Mouse (Mus musculus): ENCODE measurements around the gene Xrn2. TPM values are rescaled to one million over a fixed set of nuclear protein-coding genes. Genes with fewer than 3 reads are reported as not detected.
"Not testable (repeated sequence)": the region's sequence is repeated elsewhere in the genome, so short reads cannot be mapped to it uniquely, and the experiment has no call there.

The Xrn2 gene
- polyA plus RNA-seq, 1 experiment from 2014 or later: 78.5 TPM

DNA sequence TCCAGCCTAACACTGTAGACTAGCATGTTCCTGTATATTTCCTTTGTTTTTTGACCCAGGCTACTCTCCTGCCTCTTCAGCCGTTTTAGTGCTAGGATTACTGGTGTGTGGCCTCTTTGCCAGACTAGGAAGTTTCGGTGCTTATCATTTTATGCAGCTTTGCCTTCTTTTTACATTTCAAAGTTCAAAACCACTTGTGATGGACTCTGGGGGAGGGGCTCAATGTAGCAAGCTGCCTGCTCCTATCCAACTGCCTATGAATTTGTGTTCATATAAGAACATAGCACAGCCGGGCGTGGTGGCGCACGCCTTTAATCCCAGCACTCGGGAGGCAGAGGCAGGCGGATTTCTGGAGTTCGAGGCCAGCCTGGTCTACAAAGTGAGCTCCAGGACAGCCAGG is 1.8 kb upstream of the Xrn2 start:
- no peak overlapping the region for H3K4me3 ChIP-seq (ENCODE audit: low read length)
- H3K36me3 ChIP-seq (ENCODE audit: insufficient read depth, low read length): no peaks in the 10 kb centered on the region
- H3K4me2 ChIP-seq (replicated peaks; ENCODE audit: low read depth, low read length): no peak overlapping the region
- peaks cover 18% of the 10 kb centered on the region for H3K4me1 ChIP-seq (ENCODE audit: insufficient read depth, low read length)
- H3K27ac ChIP-seq (ENCODE audit: low read length): no peak overlapping the region
- no peak overlapping the region for H3K9ac ChIP-seq (replicated peaks; ENCODE audit: low read length)
- H3K27me3 ChIP-seq (ENCODE audit: insufficient read depth, low read length): no peaks in the 10 kb centered on the region
- ATAC-seq (ENCODE audit: low FRiP score, low TSS enrichment): no peak
- WGBS: 95% methylated on average over 9 of the region's 9 CpGs
- H3K9me3 ChIP-seq (ENCODE audit: low read length): no peaks in the 10 kb centered on the region

DNA sequence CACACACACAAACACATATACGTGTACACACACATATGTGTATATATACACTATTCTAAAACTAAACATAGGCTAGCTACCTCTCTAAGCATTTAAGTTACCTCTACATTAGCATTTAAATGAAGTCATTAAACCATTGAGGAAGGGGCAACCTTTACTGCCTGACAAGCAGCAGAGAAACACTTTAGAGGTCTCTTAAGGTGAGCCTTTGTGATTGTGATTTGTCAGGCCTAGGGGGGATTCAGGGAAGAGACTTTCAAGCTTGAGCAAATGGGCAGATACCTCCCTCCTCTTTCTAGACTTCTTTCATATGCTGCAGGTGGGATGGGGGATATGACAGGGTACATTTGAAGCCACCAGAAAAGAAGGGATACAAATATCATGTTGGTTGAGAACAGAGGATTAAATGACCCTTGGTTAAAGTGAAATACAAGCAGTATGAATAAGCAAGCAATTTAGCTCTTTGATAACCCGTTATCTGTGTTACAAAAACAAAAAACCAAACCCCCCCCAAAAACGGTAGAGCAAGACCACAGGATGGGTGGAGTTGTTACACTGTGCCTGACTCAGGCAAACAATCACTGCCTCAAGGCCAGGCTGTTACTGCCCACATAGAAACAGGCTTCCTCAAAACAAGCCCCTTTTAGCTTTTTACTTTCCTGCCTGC is 1.2 kb upstream of the Xrn2 start:
- 51% methylated on average over 3 of the region's 3 CpGs for WGBS
- Histone ChIP-seq H3K4me3 (ENCODE audit: low read length) (peak overlapping the region; percentile 97), H3K4me1 (ENCODE audit: insufficient read depth, low read length) (peaks cover 18% of the 10 kb centered on the region), H3K9ac (replicated peaks; ENCODE audit: low read length) (peak overlapping the region; percentile 92), H3K9me3 (ENCODE audit: low read length) (no peaks in the 10 kb centered on the region), H3K27ac (ENCODE audit: low read length) (no peak overlapping the region; the same call in 1 of the 2 replicates), H3K27me3 (ENCODE audit: insufficient read depth, low read length) (no peaks in the 10 kb centered on the region), H3K4me2 (replicated peaks; ENCODE audit: low read depth, low read length) (peak overlapping the region; percentile 61), H3K36me3 (ENCODE audit: insufficient read depth, low read length) (no peaks in the 10 kb centered on the region)
- ATAC-seq (ENCODE audit: low FRiP score, low TSS enrichment): no peak

DNA sequence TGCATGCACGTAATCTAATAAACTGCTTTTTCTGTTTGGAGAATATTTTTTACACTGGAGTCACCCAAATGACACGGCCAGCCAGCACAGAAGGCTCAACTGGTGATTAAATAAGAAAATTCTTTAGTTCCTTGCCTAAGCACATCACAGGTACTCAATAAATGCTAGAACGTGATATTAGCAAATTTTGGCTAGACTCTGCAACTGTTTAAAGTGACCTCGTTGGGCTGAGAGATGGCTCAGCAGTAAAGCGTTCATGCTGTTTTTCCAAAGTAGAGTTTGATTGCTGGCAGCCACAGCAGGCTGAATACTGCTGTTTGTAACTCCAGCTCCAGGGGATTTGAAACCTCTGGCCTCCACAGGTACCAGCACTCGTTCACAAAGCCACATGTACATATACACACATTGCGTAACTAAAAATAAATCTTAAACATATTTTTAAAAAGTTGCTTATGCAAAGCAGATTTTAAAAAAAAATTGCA is 614 bp upstream of the Xrn2 start:
- no peak for ATAC-seq (ENCODE audit: low FRiP score, low TSS enrichment)
- WGBS: 31% methylated on average over 7 of the region's 7 CpGs
- H3K9me3 ChIP-seq (ENCODE audit: low read length): no peaks in the 10 kb centered on the region
- peak overlapping the region; percentile 100 for H3K27ac ChIP-seq (ENCODE audit: low read length)
- H3K36me3 ChIP-seq (ENCODE audit: insufficient read depth, low read length): no peaks in the 10 kb centered on the region
- no peaks in the 10 kb centered on the region for H3K27me3 ChIP-seq (ENCODE audit: insufficient read depth, low read length)
- peak overlapping the region; percentile 92 for H3K9ac ChIP-seq (replicated peaks; ENCODE audit: low read length)
- H3K4me1 ChIP-seq (ENCODE audit: insufficient read depth, low read length): peaks cover 18% of the 10 kb centered on the region
- peak overlapping the region; percentile 97 for H3K4me3 ChIP-seq (ENCODE audit: low read length)
- peak overlapping the region; percentile 61 for H3K4me2 ChIP-seq (replicated peaks; ENCODE audit: low read depth, low read length)

DNA sequence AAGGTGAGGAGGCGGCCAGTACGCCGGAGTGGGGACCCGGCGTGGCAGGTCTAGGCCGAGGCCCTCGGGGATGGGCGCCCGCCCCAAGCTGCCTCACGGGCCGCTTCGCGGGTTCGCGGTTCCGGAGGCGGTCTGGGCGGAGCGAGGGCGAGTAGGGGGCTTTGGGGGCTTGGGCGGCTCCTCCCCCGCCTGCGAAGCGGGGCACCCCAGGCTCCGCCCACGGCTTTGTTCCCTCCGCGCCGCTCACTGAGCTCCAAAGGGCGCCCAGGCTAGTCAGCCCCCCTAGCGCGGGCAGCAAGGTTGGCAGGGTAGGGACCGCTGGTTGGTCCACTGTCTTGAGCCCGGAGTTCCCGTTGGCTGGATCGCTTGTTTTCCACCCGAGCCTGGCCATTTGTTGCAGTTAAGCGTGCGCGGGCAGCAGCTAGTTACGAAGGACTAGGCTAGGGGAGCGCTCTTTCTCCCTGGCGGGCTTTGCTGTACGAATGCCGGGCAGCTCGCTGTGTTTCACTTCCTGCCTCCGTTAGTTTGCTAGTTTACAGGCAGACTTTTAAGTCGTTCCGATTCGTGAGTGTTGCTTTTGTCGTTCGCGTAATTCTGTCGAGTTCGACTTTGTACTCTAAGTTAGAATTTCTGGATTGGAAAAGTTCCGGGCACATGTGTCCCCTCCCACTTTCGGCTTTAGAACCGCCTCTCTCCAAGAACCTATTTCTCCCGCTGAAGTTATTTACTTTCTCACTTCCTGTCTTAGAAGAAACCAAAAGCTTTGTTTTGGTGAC is 586 bp downstream of the Xrn2 start:
- no peaks in the 10 kb centered on the region for H3K9me3 ChIP-seq (ENCODE audit: low read length)
- H3K4me2 ChIP-seq (replicated peaks; ENCODE audit: low read depth, low read length): peak overlapping the region; percentile 61
- H3K4me3 ChIP-seq (ENCODE audit: low read length): peak overlapping the region; percentile 97
- peak overlapping the region; percentile 100 for H3K27ac ChIP-seq (ENCODE audit: low read length)
- no peaks in the 10 kb centered on the region for H3K27me3 ChIP-seq (ENCODE audit: insufficient read depth, low read length)
- H3K36me3 ChIP-seq (ENCODE audit: insufficient read depth, low read length): no peaks in the 10 kb centered on the region
- peak overlapping the region; percentile 92 for H3K9ac ChIP-seq (replicated peaks; ENCODE audit: low read length)
- ATAC-seq (ENCODE audit: low FRiP score, low TSS enrichment): peak; percentile 95
- under 1% methylated on average over 58 of the region's 59 CpGs for WGBS
- peaks cover 18% of the 10 kb centered on the region for H3K4me1 ChIP-seq (ENCODE audit: insufficient read depth, low read length)

DNA sequence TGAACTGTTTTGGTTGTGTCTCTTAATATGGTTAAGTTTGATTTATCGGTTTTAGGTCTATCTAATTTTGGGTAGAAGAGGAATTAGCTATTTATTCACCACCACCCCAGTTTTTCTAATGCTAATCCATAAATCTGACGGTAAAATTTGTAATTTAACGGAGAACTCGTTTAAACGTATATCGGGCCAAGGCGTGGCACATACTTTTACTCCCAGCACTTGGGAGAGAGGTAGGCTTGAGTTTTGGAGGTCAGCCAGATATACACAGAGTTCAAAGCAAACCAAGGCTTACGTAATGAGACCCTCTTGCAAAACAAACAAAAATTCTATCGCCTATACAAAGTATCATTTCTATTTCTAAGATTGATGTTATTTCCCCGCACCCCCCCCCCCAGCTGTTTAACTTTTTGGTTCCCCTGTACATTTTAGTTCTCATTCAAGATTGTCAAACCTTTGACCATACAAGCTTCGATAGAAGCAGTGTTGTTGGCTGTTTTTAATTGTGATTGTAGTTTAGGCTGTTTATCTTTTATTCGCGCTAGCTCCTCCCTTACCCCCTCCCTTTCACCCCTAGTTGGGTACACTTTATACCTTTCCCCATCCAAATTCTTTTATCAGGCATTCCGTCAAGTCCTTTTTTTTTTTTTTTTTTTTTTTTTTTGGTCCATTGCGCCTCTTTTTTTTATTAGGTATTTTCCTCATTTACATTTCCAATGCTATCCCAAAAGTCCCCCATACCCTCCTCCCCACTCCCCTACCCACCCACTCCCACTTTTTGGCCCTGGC is 1.5 kb downstream of the Xrn2 start:
- H3K27me3 ChIP-seq (ENCODE audit: insufficient read depth, low read length): no peaks in the 10 kb centered on the region
- ATAC-seq (ENCODE audit: low FRiP score, low TSS enrichment): no peak
- peak overlapping the region; percentile 61 for H3K4me2 ChIP-seq (replicated peaks; ENCODE audit: low read depth, low read length)
- 17% methylated on average over 15 of the region's 15 CpGs for WGBS
- H3K9ac ChIP-seq (replicated peaks; ENCODE audit: low read length): peak overlapping the region; percentile 92
- H3K27ac ChIP-seq (ENCODE audit: low read length): peak overlapping the region; percentile 100
- H3K36me3 ChIP-seq (ENCODE audit: insufficient read depth, low read length): no peaks in the 10 kb centered on the region
- H3K9me3 ChIP-seq (ENCODE audit: low read length): no peaks in the 10 kb centered on the region
- H3K4me3 ChIP-seq (ENCODE audit: low read length): peak overlapping the region; percentile 97
- peaks cover 18% of the 10 kb centered on the region for H3K4me1 ChIP-seq (ENCODE audit: insufficient read depth, low read length)

DNA sequence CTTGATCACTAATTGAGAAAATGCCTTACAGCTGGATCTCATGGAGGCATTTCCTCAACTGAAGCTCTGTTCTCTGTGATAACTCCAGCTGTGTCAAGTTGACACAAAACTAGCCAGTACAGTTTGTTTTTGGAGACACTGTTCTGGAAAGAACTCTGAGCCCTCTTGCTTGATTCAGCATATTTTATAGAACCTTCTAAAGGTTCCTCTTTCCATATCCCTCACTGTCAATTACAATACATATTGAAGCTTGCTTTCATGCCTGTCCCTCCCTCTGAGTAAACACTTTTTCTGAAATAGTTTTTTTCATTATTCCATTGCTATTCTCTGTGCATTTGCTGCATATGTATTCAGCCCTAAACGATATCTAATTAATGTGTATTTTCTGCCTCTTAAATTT is 9.2 kb downstream of the Xrn2 start:
- not testable (repeated sequence) for ATAC-seq (ENCODE audit: low FRiP score, low TSS enrichment); H3K27ac ChIP-seq (ENCODE audit: low read length); H3K9ac ChIP-seq (replicated peaks; ENCODE audit: low read length); H3K36me3 ChIP-seq (ENCODE audit: insufficient read depth, low read length); H3K27me3 ChIP-seq (ENCODE audit: insufficient read depth, low read length); H3K4me2 ChIP-seq (replicated peaks; ENCODE audit: low read depth, low read length); H3K9me3 ChIP-seq (ENCODE audit: low read length); H3K4me1 ChIP-seq (ENCODE audit: insufficient read depth, low read length); H3K4me3 ChIP-seq (ENCODE audit: low read length)
- 97% methylated on average over 1 of the region's 1 CpGs for WGBS

DNA sequence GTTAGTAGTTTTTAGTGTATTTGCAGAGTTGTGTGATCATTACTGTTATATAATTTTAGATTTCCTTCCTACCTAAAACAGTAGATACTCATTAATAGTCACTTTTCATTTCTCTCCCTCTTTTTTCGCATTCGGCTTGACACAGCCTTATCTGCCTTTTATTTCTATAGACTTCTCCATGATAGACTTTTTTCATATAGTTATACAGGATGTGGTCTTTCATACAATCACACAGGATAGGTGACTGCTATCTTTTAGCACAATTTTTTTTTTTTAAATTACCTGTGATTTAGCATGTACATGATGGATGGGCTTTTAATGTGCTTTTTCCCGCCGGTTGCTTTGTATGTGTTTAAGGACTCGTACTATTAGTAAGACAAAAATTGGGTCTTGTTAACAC is 10.3 kb downstream of the Xrn2 start:
- no peak overlapping the region for H3K4me3 ChIP-seq (ENCODE audit: low read length)
- H3K27me3 ChIP-seq (ENCODE audit: insufficient read depth, low read length): no peaks in the 10 kb centered on the region
- 97% methylated on average over 5 of the region's 5 CpGs for WGBS
- H3K4me1 ChIP-seq (ENCODE audit: insufficient read depth, low read length): no peaks in the 10 kb centered on the region
- H3K9me3 ChIP-seq (ENCODE audit: low read length): no peaks in the 10 kb centered on the region
- ATAC-seq (ENCODE audit: low FRiP score, low TSS enrichment): no peak
- H3K9ac ChIP-seq (replicated peaks; ENCODE audit: low read length): no peak overlapping the region
- no peak overlapping the region for H3K4me2 ChIP-seq (replicated peaks; ENCODE audit: low read depth, low read length)
- H3K27ac ChIP-seq (ENCODE audit: low read length): no peak overlapping the region
- H3K36me3 ChIP-seq (ENCODE audit: insufficient read depth, low read length): peaks cover 5% of the 10 kb centered on the region; the same call in 1 of the 2 replicates

DNA sequence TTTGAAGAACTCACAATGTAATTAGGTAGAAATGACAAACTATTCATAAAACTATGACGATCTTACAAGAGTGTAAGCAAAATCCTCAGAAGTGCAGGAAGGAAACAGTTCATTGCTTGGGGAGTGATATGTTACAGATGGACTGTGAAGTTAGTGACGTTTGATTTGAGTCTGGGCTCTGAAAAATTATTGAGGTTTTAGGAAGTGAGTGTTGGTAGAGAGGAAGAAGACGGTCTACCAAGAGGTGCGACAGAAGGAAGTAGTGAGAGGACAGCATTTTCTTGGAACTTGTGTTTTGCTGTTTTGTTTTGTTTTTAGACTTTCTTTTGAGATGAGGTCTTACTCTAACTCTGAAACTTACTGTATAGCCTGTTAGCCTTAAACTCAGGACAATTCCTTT is 10.8 kb downstream of the Xrn2 start:
- 79% methylated on average over 4 of the region's 4 CpGs for WGBS
- no peaks in the 10 kb centered on the region for H3K27me3 ChIP-seq (ENCODE audit: insufficient read depth, low read length)
- no peak overlapping the region for H3K27ac ChIP-seq (ENCODE audit: low read length)
- H3K4me1 ChIP-seq (ENCODE audit: insufficient read depth, low read length): no peaks in the 10 kb centered on the region
- H3K4me2 ChIP-seq (replicated peaks; ENCODE audit: low read depth, low read length): no peak overlapping the region
- H3K4me3 ChIP-seq (ENCODE audit: low read length): no peak overlapping the region
- H3K9me3 ChIP-seq (ENCODE audit: low read length): no peaks in the 10 kb centered on the region
- no peak overlapping the region for H3K9ac ChIP-seq (replicated peaks; ENCODE audit: low read length)
- ATAC-seq (ENCODE audit: low FRiP score, low TSS enrichment): no peak
- H3K36me3 ChIP-seq (ENCODE audit: insufficient read depth, low read length): peaks cover 5% of the 10 kb centered on the region; the same call in 1 of the 2 replicates

DNA sequence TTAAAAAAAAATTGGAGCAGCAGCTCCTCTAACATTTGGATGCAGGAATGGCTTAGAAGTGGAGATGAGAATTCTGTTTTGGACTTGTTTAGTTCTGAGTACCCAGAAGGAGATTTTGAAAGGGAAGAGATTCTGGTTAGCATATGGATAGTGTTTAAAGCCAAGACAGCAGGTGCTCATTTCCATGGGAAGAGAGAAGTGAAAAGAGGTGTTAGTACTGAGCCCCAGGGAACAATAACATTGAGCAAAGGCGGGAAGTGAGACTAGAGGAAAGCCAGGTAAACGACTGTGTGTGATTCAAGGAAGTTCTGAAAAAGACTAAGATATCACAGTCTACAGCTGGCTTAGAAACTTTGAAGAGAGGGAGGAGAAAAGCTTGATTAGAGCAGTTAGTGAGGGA is 20.3 kb downstream of the Xrn2 start:
- peaks cover 29% of the 10 kb centered on the region for H3K36me3 ChIP-seq (ENCODE audit: insufficient read depth, low read length)
- WGBS: 59% methylated on average over 2 of the region's 2 CpGs
- no peak overlapping the region for H3K27ac ChIP-seq (ENCODE audit: low read length)

More for the DNA sequence above, 20.3 kb downstream of the Xrn2 start:
- H3K9ac ChIP-seq (replicated peaks; ENCODE audit: low read length): no peak overlapping the region
- no peak for ATAC-seq (ENCODE audit: low FRiP score, low TSS enrichment)
- no peak overlapping the region for H3K4me3 ChIP-seq (ENCODE audit: low read length)
- H3K4me2 ChIP-seq (replicated peaks; ENCODE audit: low read depth, low read length): no peak overlapping the region
- no peaks in the 10 kb centered on the region for H3K9me3 ChIP-seq (ENCODE audit: low read length)
- H3K27me3 ChIP-seq (ENCODE audit: insufficient read depth, low read length): no peaks in the 10 kb centered on the region
- no peaks in the 10 kb centered on the region for H3K4me1 ChIP-seq (ENCODE audit: insufficient read depth, low read length)
